Mouse (Mus musculus) CH12.LX (cell line): ENCODE data around the gene Scd3. TPM values are rescaled to one million over a fixed set of nuclear protein-coding genes. Genes with fewer than 3 reads are reported as not detected.

Experiments
- DNase-seq: peaks from one replicate; pipeline ENCODE4 v3.0.0-alpha.2; 2013; ENCODE audit errors: extremely low read depth
- H3K27ac ChIP-seq: 2 replicates; pipeline ENCODE4 v1.5.1; 2012; ENCODE audit warnings: low read depth, mild to moderate bottlenecking, control low read depth, moderate library complexity; ENCODE audit not compliant: insufficient read depth
- H3K27me3 ChIP-seq: replicated peaks from 2 replicates; pipeline ENCODE3; 2012; ENCODE audit warnings: inconsistent platforms
- H3K36me3 ChIP-seq, 2 experiments: replicated peaks in 1 of 2; 2 replicates each; pipeline versions ENCODE3 to v1.6.1; 2012; ENCODE audit warnings: inconsistent platforms in 1 of 2, low read length in 1 of 2, mild to moderate bottlenecking in 1 of 2, mixed read lengths in 1 of 2, moderate library complexity in 1 of 2; ENCODE audit not compliant: control insufficient read depth in 1 of 2, insufficient read depth in 1 of 2
- H3K4me1 ChIP-seq, 2 experiments: 2 replicates each; pipeline ENCODE4 v1.6.1; 2012; ENCODE audit warnings: inconsistent platforms in 1 of 2, moderate library complexity in 1 of 2; ENCODE audit not compliant: insufficient read depth in 2 of 2, control insufficient read depth in 1 of 2
- H3K4me2 ChIP-seq: 2 replicates; pipeline ENCODE4 v1.6.1; 2012; ENCODE audit warnings: low read depth, mild to moderate bottlenecking, control low read depth; ENCODE audit not compliant: poor library complexity, insufficient read depth, severe bottlenecking
- H3K4me3 ChIP-seq, 3 experiments: fragments of 150-350 bp in 1 of 3; sonication (generic) in 1 of 3; replicated peaks in 1 of 3; 2 replicates each; pipeline versions ENCODE3 to v1.5.1; 2011 to 2012; ENCODE audit warnings: low read depth in 2 of 3, low read length in 2 of 3, mild to moderate bottlenecking in 2 of 3, moderate library complexity in 2 of 3, control low read depth in 1 of 3, improper control_type of control experiment in 1 of 3, inconsistent platforms in 1 of 3, mixed read lengths in 1 of 3; ENCODE audit not compliant: poor library complexity in 1 of 3
- H3K79me2 ChIP-seq: replicated peaks from 2 replicates; pipeline ENCODE4 v1.6.1; 2012; ENCODE audit warnings: mild to moderate bottlenecking, moderate library complexity; ENCODE audit not compliant: control insufficient read depth, poor library complexity, insufficient read depth, severe bottlenecking; ENCODE audit errors: extremely low read depth
- H3K9ac ChIP-seq: 2 replicates; pipeline ENCODE4 v1.6.1; 2012; ENCODE audit warnings: low read depth, mild to moderate bottlenecking, control low read depth, moderate library complexity; ENCODE audit not compliant: insufficient read depth
- H3K9me3 ChIP-seq: replicated peaks from 2 replicates; pipeline ENCODE3; 2012; ENCODE audit warnings: low read length, inconsistent platforms, mixed read lengths
- CHD1 ChIP-seq: IDR thresholded peaks from 2 replicates; pipeline ENCODE4 v1.6.1; 2012; ENCODE audit warnings: low read depth, low read length, improper control_type of control experiment, inconsistent platforms
- CHD2 ChIP-seq: IDR thresholded peaks from 2 replicates; pipeline ENCODE4 v1.6.1; 2011; ENCODE audit warnings: low read length, improper control_type of control experiment
- CTCF ChIP-seq, 2 experiments: IDR thresholded peaks in 1 of 2; conservative IDR thresholded peaks in 1 of 2; 2 replicates each; pipeline ENCODE4 v1.5.1; 2011 to 2012; ENCODE audit warnings: low read depth in 2 of 2, low read length in 2 of 2, improper control_type of control experiment in 1 of 2, inconsistent platforms in 1 of 2, mild to moderate bottlenecking in 1 of 2, moderate library complexity in 1 of 2
- E2F4 ChIP-seq: IDR thresholded peaks from 2 replicates; pipeline ENCODE4 v1.6.1; 2011; ENCODE audit warnings: low read depth, low read length, improper control_type of control experiment; ENCODE audit not compliant: insufficient replicate concordance
- JUN ChIP-seq: IDR thresholded peaks from 2 replicates; pipeline ENCODE4 v1.6.1; 2011; ENCODE audit warnings: low read depth, mild to moderate bottlenecking, low read length, improper control_type of control experiment, moderate library complexity; ENCODE audit not compliant: insufficient read depth
- JUND ChIP-seq: conservative IDR thresholded peaks from 2 replicates; pipeline ENCODE4 v1.6.1; 2011; ENCODE audit warnings: low read depth, low read length, improper control_type of control experiment
- MAFK ChIP-seq: IDR thresholded peaks from 2 replicates; pipeline ENCODE4 v1.6.1; 2011; ENCODE audit warnings: low read length, improper control_type of control experiment; ENCODE audit not compliant: insufficient replicate concordance
- MAZ ChIP-seq: IDR thresholded peaks from 2 replicates; pipeline ENCODE4 v1.6.1; 2012; ENCODE audit warnings: low read depth, mild to moderate bottlenecking, inconsistent platforms, low read length, improper control_type of control experiment, moderate library complexity
- MYC ChIP-seq: IDR thresholded peaks from 2 replicates; pipeline ENCODE4 v1.6.1; 2011; ENCODE audit warnings: low read depth, mild to moderate bottlenecking, improper control_type of control experiment, low read length
- NELFE ChIP-seq: IDR thresholded peaks from 2 replicates; pipeline ENCODE4 v1.6.1; 2011; ENCODE audit warnings: low read depth, low read length, improper control_type of control experiment
- POLR2A ChIP-seq: IDR thresholded peaks from 2 replicates; pipeline ENCODE4 v1.6.1; 2011; ENCODE audit warnings: low read depth, mild to moderate bottlenecking, improper control_type of control experiment, low read length
- RCOR1 ChIP-seq: conservative IDR thresholded peaks from 2 replicates; pipeline ENCODE4 v1.6.1; 2012; ENCODE audit warnings: low read depth, mild to moderate bottlenecking, inconsistent platforms, low read length, improper control_type of control experiment
- SIN3A ChIP-seq: IDR thresholded peaks from 2 replicates; pipeline ENCODE4 v1.6.1; 2012; ENCODE audit warnings: low read length, improper control_type of control experiment, inconsistent platforms
- SMC3 ChIP-seq: IDR thresholded peaks from 2 replicates; pipeline ENCODE4 v1.6.1; 2011; ENCODE audit warnings: low read depth, low read length, improper control_type of control experiment
- USF1 ChIP-seq: IDR thresholded peaks from 2 replicates; pipeline ENCODE4 v1.6.1; 2014; ENCODE audit warnings: low read depth, mild to moderate bottlenecking, inconsistent platforms, low read length, improper control_type of control experiment
- ZKSCAN1 ChIP-seq: IDR thresholded peaks from 2 replicates; pipeline ENCODE4 v1.6.1; 2012; ENCODE audit warnings: low read depth, inconsistent platforms, low read length, improper control_type of control experiment, borderline replicate concordance
- ZMIZ1 ChIP-seq: IDR thresholded peaks from 2 replicates; pipeline ENCODE4 v1.6.1; 2012; ENCODE audit warnings: low read depth, mild to moderate bottlenecking, inconsistent platforms, low read length, improper control_type of control experiment
- dilution Hi-C: fragments of 300-500 bp; cut with MboI; formaldehyde crosslinking; loops from 2 replicates; pipeline ENCODE4 v1.14.3; 2020; ENCODE audit warnings: low sequenced_read_pairs; ENCODE audit not compliant: extremely low pct_unique_long_range_greater_than_20kb, extremely low pct_ligation_motif_present
- in situ Hi-C: fragments of 300-500 bp; cut with MboI; formaldehyde crosslinking; loops from 3 replicates; pipeline ENCODE4 v1.14.3; 2019; ENCODE audit warnings: low sequenced_read_pairs, low pct_ligation_motif_present, low pct_unique_long_range_greater_than_20kb, mixed read lengths
- polyA plus RNA-seq: library from polyadenylated mRNA; unstranded; fragments of >175 nt; gene quantifications from 2 replicates; pipeline ENCODE4 v1.2.1, GENCODE M21; 2012; ENCODE audit warnings: low read depth; ENCODE audit not compliant: insufficient read length
- total RNA-seq, 2 experiments: library from RNA; depleted of rRNA; stranded (reverse); fragments of 300-350 nt in 1 of 2; fragments of >200 nt in 1 of 2; gene quantifications; 2 replicates each; pipeline ENCODE4 v1.2.3; 2012 to 2014

Gene Scd3
- total and polyA plus RNA-seq, 3 experiments, result not detected

DNA sequence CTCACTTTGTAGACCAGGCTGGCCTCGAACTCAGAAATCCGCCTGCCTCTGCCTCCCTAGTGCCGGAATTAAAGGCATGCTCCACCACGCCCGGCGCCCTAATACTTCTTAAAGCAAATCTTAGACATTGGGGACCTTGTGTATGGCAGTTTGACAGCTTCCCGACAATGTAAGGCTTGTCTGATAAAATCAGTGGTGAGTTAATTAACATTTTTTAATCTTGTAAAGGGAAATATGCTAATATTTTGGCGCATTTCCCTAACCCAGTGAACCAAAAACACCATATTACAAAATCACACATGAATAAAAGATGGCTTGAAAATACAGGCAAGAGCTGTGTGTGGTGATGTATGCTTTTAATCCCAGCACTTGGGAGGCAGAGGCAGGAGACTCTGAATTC lies 82.5 kb downstream of the Scd3 start:
- dilution Hi-C loops, result no loop called here
- H3K27ac ChIP-seq, result no peak overlapping the region
- peaks cover 15 to 54% of the 10 kb centered on the region in 2 experiments for H3K4me1 ChIP-seq
- H3K4me2 ChIP-seq, result no peak overlapping the region
- no peak overlapping the region for H3K4me3 ChIP-seq
- H3K79me2 ChIP-seq, result no peaks in the 10 kb centered on the region
- in situ Hi-C loops, result no loop called here
- no peaks in the 10 kb centered on the region for H3K9me3 ChIP-seq
- peaks cover 0 to 4% of the 10 kb centered on the region in 2 experiments for H3K36me3 ChIP-seq
- H3K27me3 ChIP-seq, result no peaks in the 10 kb centered on the region
- H3K9ac ChIP-seq, result no peak overlapping the region
- TF ChIP-seq NELFE (no peak), JUN (no peak), SIN3A (no peak), JUND (no peak), POLR2A (no peak), CTCF (conservative IDR thresholded peaks at IDR 0.05 in 1 of 2, IDR thresholded peaks at IDR 0.05 in 1 of 2; ENCODE audit: low read depth in 2 of 2, low read length in 2 of 2) (no peak), USF1 (no peak), MAZ (no peak), CHD1 (no peak)
- no peak for DNase-seq

DNA sequence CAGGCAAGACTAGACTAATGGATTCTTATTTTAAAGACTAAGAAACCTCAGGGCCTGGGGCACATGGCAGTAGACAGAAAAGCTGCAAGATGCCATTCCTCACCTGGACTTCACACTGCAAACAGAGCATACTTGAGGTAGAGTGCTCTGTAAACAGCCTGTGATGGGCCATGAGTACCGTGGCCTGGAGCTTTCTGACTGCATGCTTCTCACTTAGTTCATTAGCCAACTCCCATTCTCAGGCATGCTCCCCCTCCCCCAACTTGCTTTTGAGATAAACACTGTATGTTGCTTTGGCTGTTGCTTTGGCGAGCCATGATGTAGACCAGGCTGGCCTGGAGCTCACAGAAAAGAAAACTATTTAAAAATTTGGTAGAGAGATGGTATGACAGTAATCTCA lies 83.0 kb downstream of the Scd3 start:
- Histone ChIP-seq H3K9me3 (no peaks in the 10 kb centered on the region), H3K4me3 (no peak overlapping the region), H3K36me3 (peaks cover 0 to 4% of the 10 kb centered on the region in 2 experiments), H3K4me2 (no peak overlapping the region), H3K9ac (no peak overlapping the region), H3K79me2 (no peaks in the 10 kb centered on the region), H3K27me3 (no peaks in the 10 kb centered on the region), H3K27ac (no peak overlapping the region), H3K4me1 (peaks cover 15 to 48% of the 10 kb centered on the region in 2 experiments)
- dilution Hi-C loops (no loop called here), in situ Hi-C loops (no loop called here)
- DNase-seq, result no peak
- TF ChIP-seq MYC (no peak), CHD2 (0 out of 2 replicates have a peak, but pooled peaks have one; percentile 15)

DNA sequence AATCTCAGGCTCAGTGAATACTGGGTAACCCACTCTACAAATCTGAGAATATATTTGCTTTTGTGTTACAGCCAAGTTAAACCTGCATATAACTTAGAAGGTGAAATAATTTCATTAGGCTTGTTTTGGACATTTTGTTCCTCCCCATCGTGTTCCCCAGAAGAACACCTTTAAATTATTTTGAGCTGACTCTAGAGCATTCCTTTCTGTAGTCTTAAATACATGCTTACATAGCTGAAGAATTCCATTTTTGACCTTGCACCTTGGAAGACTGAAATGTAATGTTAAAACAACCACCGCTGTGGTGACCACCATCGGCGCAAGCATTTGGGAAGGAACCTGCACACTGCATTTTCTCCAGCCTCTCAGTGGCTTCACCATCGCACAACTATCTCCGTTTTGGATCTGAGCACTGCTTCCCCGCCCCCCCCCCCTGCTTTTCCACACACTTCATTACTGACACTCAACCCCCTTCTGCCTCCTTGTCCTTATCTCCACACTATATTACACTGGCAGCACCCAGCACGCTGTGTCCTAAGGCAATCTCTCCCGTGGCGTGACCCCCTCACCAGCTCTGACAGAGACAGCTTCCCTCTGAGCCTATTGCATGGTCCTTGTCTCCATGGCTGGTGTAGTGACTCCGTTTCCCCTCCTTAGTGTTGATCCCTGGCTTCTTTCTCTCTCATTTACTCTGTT lies 84.5 kb downstream of the Scd3 start:
- Histone ChIP-seq H3K4me3 (no peak overlapping the region), H3K9me3 (no peaks in the 10 kb centered on the region), H3K27me3 (no peaks in the 10 kb centered on the region), H3K4me1 (peaks cover 7 to 46% of the 10 kb centered on the region in 2 experiments), H3K79me2 (no peaks in the 10 kb centered on the region), H3K9ac (no peak overlapping the region), H3K36me3 (peaks cover 0 to 4% of the 10 kb centered on the region in 2 experiments), H3K4me2 (no peak overlapping the region), H3K27ac (no peak overlapping the region)
- in situ Hi-C loops (no loop called here), dilution Hi-C loops (no loop called here)
- DNase-seq, result no peak
- TF ChIP-seq MAFK (no peak), CHD2 (no peak), CTCF (conservative IDR thresholded peaks at IDR 0.05 in 1 of 2, IDR thresholded peaks at IDR 0.05 in 1 of 2; ENCODE audit: low read depth in 2 of 2, low read length in 2 of 2) (no peak), E2F4 (no peak), ZMIZ1 (no peak), RCOR1 (no peak), JUN (no peak), SMC3 (no peak), ZKSCAN1 (no peak), JUND (no peak)
